Mouse (Mus musculus) left cerebral cortex, postnatal 10 days (tissue): ENCODE measurements around the gene Mfsd14b. TPM values are rescaled to one million over a fixed set of nuclear protein-coding genes. Genes with fewer than 3 reads are reported as not detected.

Source experiments
- total RNA-seq, 2 experiments: library from RNA; stranded (reverse); gene quantifications; 2 replicates each; pipeline ENCODE4 v1.2.3; 2021

The Mfsd14b gene
- total RNA-seq, 2 experiments from 2014 or later: 28.7 to 33.4 TPM

Other genes with a start within 250 kb of the Mfsd14b start
- gene Cntnap3, start 209.0 kb downstream of the Mfsd14b start, total RNA-seq: 10 to 100 TPM; 15.1 to 17.5 TPM
- gene Spata31, start 195.6 kb downstream of the Mfsd14b start, total RNA-seq: not detected
- gene Spata31d1c, start 79.9 kb downstream of the Mfsd14b start, total RNA-seq: not detected
- not detected for gene Prss47, start 60.2 kb downstream of the Mfsd14b start, total RNA-seq
- not detected for gene Olfr465-ps1, start 25.1 kb upstream of the Mfsd14b start, total RNA-seq
- gene Olfr466, start 37.3 kb upstream of the Mfsd14b start, total RNA-seq: not detected
- under 1 TPM in 1 of 2 experiments, not detected in 1; 0.09 TPM for gene Nlrp4f, start 93.0 kb upstream of the Mfsd14b start, total RNA-seq
- under 1 TPM; 0.75 to 0.79 TPM for gene Gm10775, start 146.6 kb upstream of the Mfsd14b start, total RNA-seq
- gene Zfp369, start 165.8 kb upstream of the Mfsd14b start, total RNA-seq: 10 to 100 TPM; 62.5 to 64.7 TPM